ENCODE assay signal across 8 mouse cellular contexts in genomic region chr8:13493011-13493410, GRCm38 (mm10). TPM values are rescaled to one million over a fixed set of nuclear protein-coding genes. Genes with fewer than 3 reads are reported as not detected.
DNase-seq lines count a peak whose midpoint lies in the region; ATAC-seq lines count a peak whose summit lies in the region.

No protein-coding gene starts in this region.

- peak overlapping the region; percentile 60 for H3K4me3 ChIP-seq in heart, embryonic 12.5 days
- no peak overlapping the region for H3K4me3 ChIP-seq in midbrain, embryonic 14.5 days (replicated peaks; ENCODE audit: low read depth, low read length)

- H3K4me1 ChIP-seq in heart, embryonic 12.5 days (replicated peaks), result peaks cover 50% of the 10 kb centered on the region
- peaks cover 14% of the 10 kb centered on the region; the same call in 1 of the 2 replicates for H3K4me1 ChIP-seq in midbrain, embryonic 14.5 days (ENCODE audit: control insufficient read depth, insufficient read depth, low read length)

- peak overlapping the region; percentile 84 for H3K4me2 ChIP-seq in heart, embryonic 12.5 days
- H3K4me2 ChIP-seq in midbrain, embryonic 14.5 days (ENCODE audit: low read length), result no peak overlapping the region

- WGBS in heart, embryonic 12.5 days, result 34% methylated on average over 11 of the region's 11 CpGs
- whole genome bisulfite sequencing in midbrain, embryonic 14.5 days, result 53% methylated on average over 11 of the region's 11 CpGs

- H3K27ac ChIP-seq in heart, embryonic 12.5 days (ENCODE audit: poor library complexity, severe bottlenecking), result peak overlapping the region; percentile 61
- H3K27ac ChIP-seq in midbrain, embryonic 14.5 days (replicated peaks; ENCODE audit: low read depth, low read length), result no peak overlapping the region

- peak; percentile 69 for DNase-seq in adrenal gland, adult 2 months
- DNase-seq in adrenal gland, adult 8-10 months, result no peak
- peak; percentile 36 for DNase-seq in cerebellum, adult 8-10 months
- peak; percentile 62 to 71 for DNase-seq in kidney, adult 8-10 months
- DNase-seq in midbrain, embryonic 14.5 days, result peak; percentile 11
- no peak for DNase-seq in layer of hippocampus, adult 8-10 months (ENCODE audit: low spot score in 2 of 2)
- no peak for DNase-seq in thymus, postnatal 0 days (ENCODE audit: low spot score)

- H3K36me3 ChIP-seq in heart, embryonic 12.5 days, result no peaks in the 10 kb centered on the region
- no peaks in the 10 kb centered on the region for H3K36me3 ChIP-seq in midbrain, embryonic 14.5 days (ENCODE audit: control insufficient read depth, insufficient read depth, low read length)

- no peaks in the 10 kb centered on the region for H3K9me3 ChIP-seq in heart, embryonic 12.5 days (replicated peaks)
- H3K9me3 ChIP-seq in midbrain, embryonic 14.5 days (ENCODE audit: control insufficient read depth, low read length), result no peaks in the 10 kb centered on the region

- peaks cover 18% of the 10 kb centered on the region; the same call in 1 of the 2 replicates for H3K27me3 ChIP-seq in heart, embryonic 12.5 days (replicated peaks)
- peaks cover 12% of the 10 kb centered on the region for H3K27me3 ChIP-seq in midbrain, embryonic 14.5 days (ENCODE audit: control insufficient read depth, insufficient read depth, low read length)

- H3K9ac ChIP-seq in heart, embryonic 12.5 days, result peak overlapping the region; percentile 76; the same call in 1 of the 2 replicates
- no peak overlapping the region for H3K9ac ChIP-seq in midbrain, embryonic 14.5 days (replicated peaks; ENCODE audit: low read length)

- peak; percentile 33; the same call in 1 of the 2 replicates for ATAC-seq in heart, embryonic 12.5 days (ENCODE audit: insufficient number of reproducible peaks, low FRiP score)
- no peak for ATAC-seq in midbrain, embryonic 14.5 days (ENCODE audit: low FRiP score, low TSS enrichment)

RNA-seq across cellular contexts. Expression of gene Gas6, which starts 1.3 kb away (rescaled TPM):
- total RNA-seq in adrenal gland, adult 2 months (2021), result 100 to 1,000 TPM; 127 to 450 TPM
- 260 and 429 TPM in 2 replicates for polyA plus RNA-seq in adrenal gland, adult 2 months (2012; rRNA removed)
- 1,000 to 10,000 TPM in 1 of 4 experiments, 100 to 1,000 TPM in 3; 130 to 1,084 (median 297) TPM for total RNA-seq in adrenal gland, adult 8-10 months (2022)
- 57.1 and 60.7 TPM in 2 replicates for polyA plus RNA-seq in heart, embryonic 12.5 days (2016; fragmentation: Nextera tagmentation; extraction: Ambion mirVana)
- 17.7 and 19.2 TPM in 2 replicates for polyA plus RNA-seq in midbrain, embryonic 14.5 days (2014; fragmentation: Nextera tagmentation; extraction: Ambion mirVana)
- total RNA-seq in layer of hippocampus, adult 8-10 months (2022), result 100 to 1,000 TPM in 2 of 4 experiments, 10 to 100 TPM in 2; 84.4 to 105 (median 93.8) TPM
- polyA plus RNA-seq in thymus, postnatal 0 days (2015; fragmentation: Nextera tagmentation; extraction: Ambion mirVana), result 169 and 187 TPM in 2 replicates

RNA-seq across cellular contexts. Expression of gene Tmem255b, which starts 58.0 kb away (rescaled TPM):
- 1 to 10 TPM in 1 of 2 experiments, under 1 TPM in 1; 0.49 to 1.4 TPM for total RNA-seq in adrenal gland, adult 2 months (2021)
- 3.2 and 5.7 TPM in 2 replicates for polyA plus RNA-seq in adrenal gland, adult 2 months (2012; rRNA removed)
- 1 to 10 TPM in 2 of 4 experiments, under 1 TPM in 2; 0.77 to 1.7 (median 1.1) TPM for total RNA-seq in adrenal gland, adult 8-10 months (2022)
- 0.38 and 0.53 TPM in 2 replicates for polyA plus RNA-seq in heart, embryonic 12.5 days (2016; fragmentation: Nextera tagmentation; extraction: Ambion mirVana)
- polyA plus RNA-seq in midbrain, embryonic 14.5 days (2014; fragmentation: Nextera tagmentation; extraction: Ambion mirVana), result 0.29 TPM in 1 of 2 replicates, not detected in the other
- total RNA-seq in layer of hippocampus, adult 8-10 months (2022), result 1 to 10 TPM; 4.9 to 6.8 (median 6.1) TPM
- 0.55 and 0.99 TPM in 2 replicates for polyA plus RNA-seq in thymus, postnatal 0 days (2015; fragmentation: Nextera tagmentation; extraction: Ambion mirVana)

Comparison
In these comparisons a context has a peak if more than half of its experiments do, and no peak if none do; other contexts are left out.
1. DNase-seq: peak in adrenal gland, adult 2 months (single experiment), cerebellum, adult 8-10 months (single experiment), kidney, adult 8-10 months (2 of 2) and midbrain, embryonic 14.5 days (single experiment); none in adrenal gland, adult 8-10 months (single experiment), layer of hippocampus, adult 8-10 months (0 of 2) and thymus, postnatal 0 days (single experiment).